Mouse (Mus musculus) liver, embryonic 14.5 days (tissue): ENCODE measurements around the gene Lingo3.

Experiments used
- CTCF ChIP-seq: IDR thresholded peaks from 2 replicates; pipeline ENCODE4 v1.5.1; 2016; ENCODE audit warnings: antibody characterized with exemption, low read depth, control low read depth
- EP300 ChIP-seq: IDR thresholded peaks from 2 replicates; pipeline ENCODE4 v1.6.1; 2016; ENCODE audit warnings: antibody characterized with exemption, low read depth

GRCm38 (mm10) chr10:80808985-80809632, 34.7 kb downstream of the Lingo3 start:
- no peak for TF ChIP-seq CTCF
- no peak for TF ChIP-seq EP300
